Mouse (Mus musculus) urinary bladder, adult 2 months (tissue): Measurements from ENCODE around the gene G6pdx. TPM values are rescaled to one million over a fixed set of nuclear protein-coding genes. Genes with fewer than 3 reads are reported as not detected.

Source experiments
- DNase-seq: peaks from one replicate; pipeline ENCODE4 v3.0.0; 2022; ENCODE audit warnings: low spot score
- polyA plus RNA-seq: library from polyadenylated mRNA; depleted of rRNA; stranded (reverse); fragments of >200 nt; gene quantifications from 2 replicates; pipeline ENCODE4 v1.2.3, GENCODE M21; 2012; rRNA removed

The G6pdx gene
- 95.5 and 113 TPM in 2 replicates for polyA plus RNA-seq

- peak; percentile 69 for DNase-seq
These were observed at the start of gene G6pdx for GRCm38 (mm10) chrX:74428826-74429276. Gene G6pdx (minus strand): TSS chrX:74429194.

DNA sequence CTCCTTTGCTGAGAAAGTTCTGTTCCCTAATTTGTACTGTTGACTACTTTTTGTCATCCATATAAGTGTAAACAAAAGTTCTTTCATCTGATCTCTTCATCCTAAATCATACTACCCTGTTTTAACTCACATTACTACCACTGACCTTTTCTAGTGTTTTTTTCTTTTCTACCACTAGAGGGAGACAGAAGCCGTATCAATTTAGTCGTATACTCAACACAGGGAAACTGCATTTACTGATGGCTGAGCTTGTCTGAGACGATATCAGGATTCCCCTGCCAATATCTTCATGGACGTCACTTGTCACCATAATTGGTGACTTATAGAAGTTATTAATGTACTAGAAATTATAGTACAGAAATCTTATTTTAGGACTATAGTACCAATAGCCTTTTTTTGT, 23.8 kb upstream of the G6pdx start:
- no peak for DNase-seq

GRCm38 (mm10) chrX:74451157-74451912, 22.3 kb upstream of the G6pdx start:
- no peak for DNase-seq

DNA sequence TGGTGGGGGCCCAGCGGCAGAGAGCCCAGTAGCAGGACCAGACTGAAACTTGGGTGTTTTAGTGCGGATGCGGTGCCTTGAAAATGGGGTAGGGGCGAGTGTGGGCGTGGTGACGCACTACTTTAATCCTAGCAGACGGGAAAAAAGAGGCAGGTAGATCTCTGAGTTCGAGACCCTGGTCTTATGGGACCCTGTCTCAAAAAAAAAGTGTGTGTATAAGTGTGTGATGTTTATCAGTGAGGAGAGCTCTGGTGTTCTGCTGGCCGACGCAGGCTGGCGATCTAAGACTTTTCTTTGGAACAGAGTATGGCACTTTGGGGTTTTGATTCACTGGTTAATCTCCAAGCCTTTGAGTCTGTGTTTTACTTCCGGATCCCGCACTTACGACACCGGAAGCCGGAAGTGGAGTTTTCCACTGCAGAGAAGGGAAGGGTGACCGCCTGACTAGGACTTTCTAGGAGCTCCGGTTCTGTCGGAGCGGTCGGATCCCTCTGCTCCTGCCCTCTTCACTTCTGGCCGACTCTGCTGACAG, 362 bp upstream of the G6pdx start:
- no peak for DNase-seq

DNA sequence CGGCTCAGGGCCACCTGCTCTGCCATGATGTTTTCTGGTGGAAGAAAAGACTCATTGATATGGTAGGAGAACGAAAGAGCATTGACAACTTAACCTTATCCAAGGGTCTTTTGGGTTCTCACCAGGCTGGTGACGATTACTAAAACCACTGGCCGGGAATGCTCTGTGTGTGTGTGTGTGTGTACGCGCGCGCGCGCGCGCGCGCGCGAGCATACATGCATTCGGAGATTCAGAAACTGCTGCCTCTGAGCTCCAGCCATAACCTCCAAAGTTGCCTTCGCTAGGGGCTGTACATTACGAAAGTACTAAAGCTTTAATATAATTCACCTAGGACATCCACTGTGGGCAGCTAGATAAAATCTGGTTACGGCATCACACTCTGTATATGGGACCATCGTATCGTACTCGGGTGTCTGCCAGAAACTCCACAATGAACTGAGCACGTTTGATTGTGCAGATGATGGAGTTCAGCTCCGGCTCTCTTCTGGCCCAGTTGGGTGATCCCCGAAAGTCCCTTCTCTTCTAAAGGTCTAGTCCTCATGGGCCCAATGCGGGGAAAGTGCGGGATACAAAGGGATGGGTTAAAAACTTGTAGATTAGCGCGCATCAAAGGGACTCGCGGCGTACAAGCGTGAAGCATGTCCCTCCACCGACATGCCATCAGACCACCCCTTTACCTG, 708 bp downstream of the G6pdx start:
- DNase-seq: no peak

DNA sequence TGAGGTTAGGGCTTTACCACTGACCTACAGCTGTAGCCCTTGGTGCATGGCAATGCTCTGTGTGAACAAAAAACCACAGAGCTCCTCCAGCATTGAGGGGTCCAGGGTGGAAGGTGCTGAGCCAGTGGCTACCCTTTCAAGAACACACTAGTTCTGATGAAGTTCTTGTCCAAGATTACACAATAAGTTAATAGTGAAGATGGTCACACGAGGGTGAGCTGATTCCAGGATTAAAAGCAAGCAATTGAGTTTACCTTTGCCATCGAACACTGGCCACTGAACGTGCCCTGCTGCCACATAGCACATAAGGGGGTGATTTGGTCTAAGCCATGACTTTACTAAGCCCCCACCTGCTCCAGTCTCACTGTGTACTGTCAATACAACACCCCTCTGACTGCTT, 1.9 kb downstream of the G6pdx start:
- DNase-seq: no peak

DNA sequence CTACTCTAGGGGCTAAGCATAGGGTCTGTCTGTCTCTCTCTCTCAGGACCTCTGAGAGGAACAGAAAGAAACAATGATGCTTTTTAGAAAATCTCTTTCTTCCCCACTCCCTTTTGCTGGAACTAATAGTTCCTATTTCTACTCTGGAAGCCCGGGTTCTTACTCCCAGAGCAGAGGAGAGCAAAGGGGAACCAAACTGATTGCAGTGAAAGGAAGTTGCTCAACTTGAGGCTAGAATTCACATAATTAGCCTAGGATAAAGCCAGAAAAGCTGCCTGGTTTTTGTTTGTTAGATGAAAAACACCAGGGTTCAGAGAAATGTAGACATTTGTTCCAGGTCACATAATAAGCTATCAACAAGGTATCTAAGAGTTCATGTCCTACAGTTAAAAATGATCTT, 2.7 kb downstream of the G6pdx start:
- no peak for DNase-seq

GRCm38 (mm10) chrX:74425195-74425594, 3.8 kb downstream of the G6pdx start:
- no peak for DNase-seq

GRCm38 (mm10) chrX:74424443-74424842, 4.6 kb downstream of the G6pdx start:
- no peak for DNase-seq

DNA sequence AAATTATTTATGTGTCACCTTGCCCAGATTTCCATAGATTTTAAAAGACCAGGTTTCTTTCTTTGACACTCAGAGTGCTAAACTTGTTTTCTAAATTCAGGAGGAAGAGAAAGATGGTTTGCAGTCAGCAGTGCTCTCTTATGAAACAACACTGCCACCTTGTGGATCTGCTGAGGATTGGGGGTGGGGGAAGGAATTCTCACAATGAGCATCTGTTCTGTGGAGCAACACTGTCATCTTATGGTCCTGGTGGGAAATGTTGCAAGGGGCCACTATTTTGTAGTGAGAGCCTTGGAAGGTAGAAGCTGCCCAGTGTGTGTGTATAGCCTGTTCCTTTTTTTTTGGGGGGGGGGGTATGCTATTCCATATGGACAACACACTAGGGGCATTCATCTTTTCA, 15.6 kb downstream of the G6pdx start:
- DNase-seq: no peak

GRCm38 (mm10) chrX:74408340-74408739, 20.7 kb downstream of the G6pdx start:
- no peak for DNase-seq

GRCm38 (mm10) chrX:74400136-74400535, 28.9 kb downstream of the G6pdx start:
- no peak for DNase-seq

- DNase-seq: peak; percentile 59
These were observed 36.2 kb downstream of the G6pdx start, which contains the start of the genes Fam3a and Ikbkg for GRCm38 (mm10) chrX:74392535-74393443. Gene Fam3a (minus strand): TSS chrX:74393272. Gene Ikbkg (plus strand): TSS chrX:74393290.

- no peak for DNase-seq
These were observed 40.8 kb downstream of the G6pdx start for GRCm38 (mm10) chrX:74388153-74388552.

- DNase-seq: no peak
These were observed 44.5 kb downstream of the G6pdx start for GRCm38 (mm10) chrX:74384451-74384850.

DNA sequence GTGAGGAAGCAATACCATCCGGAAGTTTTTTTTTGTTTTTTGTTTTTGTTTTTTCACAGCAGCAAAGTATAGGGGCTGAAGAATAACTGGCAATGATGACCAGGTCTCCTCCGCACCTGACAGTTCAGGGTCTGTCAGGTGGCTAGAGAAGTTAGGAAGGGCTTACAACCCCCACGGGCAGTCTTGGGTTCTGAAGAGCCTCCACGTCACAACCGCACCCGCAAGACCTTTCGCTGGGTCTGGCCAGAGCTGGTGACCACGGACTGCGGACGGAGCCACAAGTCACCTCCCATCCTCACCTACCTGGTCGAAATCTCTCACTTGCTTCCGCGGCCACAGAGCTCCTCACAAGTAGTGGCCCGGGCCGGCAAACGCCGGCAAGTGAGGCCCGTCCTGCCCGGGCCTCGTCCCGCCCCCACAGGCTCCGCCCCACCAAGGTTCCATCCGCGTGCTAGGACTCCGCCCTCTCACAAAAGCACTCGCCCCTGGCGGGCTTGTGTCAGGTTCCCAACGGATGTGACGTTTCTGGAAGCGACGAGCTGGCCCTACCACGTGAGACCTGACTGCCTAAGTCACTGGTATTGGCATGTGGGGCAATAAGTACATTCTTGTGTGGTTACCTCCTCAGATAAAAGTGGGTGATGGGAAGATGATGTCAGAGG, 56.0 kb downstream of the G6pdx start, which contains the start of the genes Ubl4a and Slc10a3:
Gene Ubl4a (minus strand): TSS at position 331 of the 662 bp plus-strand sequence.
Gene Slc10a3 (minus strand): TSS at position 462 of the 662 bp plus-strand sequence.
- peak; percentile 52 for DNase-seq

GRCm38 (mm10) chrX:74368209-74368909, 60.6 kb downstream of the G6pdx start:
- DNase-seq: peak; percentile 63

DNA sequence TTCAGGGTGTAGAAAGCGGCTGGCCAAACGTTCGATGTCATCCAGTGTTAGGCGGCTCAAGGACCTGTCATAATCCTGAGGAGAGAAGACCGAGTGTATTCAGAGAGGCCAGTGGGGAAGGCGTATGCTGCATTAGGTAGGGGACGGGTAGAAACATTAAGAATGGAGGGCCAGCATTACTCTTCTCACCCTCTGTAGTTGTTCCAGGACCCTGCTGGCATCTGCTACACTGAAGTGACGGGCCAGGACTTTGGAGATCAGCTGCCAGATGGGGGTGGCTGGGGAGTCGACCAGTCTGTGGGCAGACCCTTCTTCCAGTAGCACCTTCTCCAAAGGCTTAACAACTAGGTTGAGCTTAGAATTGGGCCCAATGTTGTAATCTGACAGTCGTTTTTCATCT, 61.5 kb downstream of the G6pdx start:
- no peak for DNase-seq
